Mouse (Mus musculus) limb, embryonic 13.5 days (tissue): ENCODE data around the gene Ell. TPM values are rescaled to one million over a fixed set of nuclear protein-coding genes. Genes with fewer than 3 reads are reported as not detected.
A peak's percentile ranks its signal among the peaks of the same experiment; 100 is the strongest.

Experiments used
- ATAC-seq: fragments of 200-750 bp; cut with Nextera tagmentation; 2 replicates; pipeline ENCODE4 v1.8.0; 2017; ENCODE audit warnings: low read depth, moderate number of reproducible peaks, moderate TSS enrichment; ENCODE audit not compliant: low FRiP score
- H3K27ac ChIP-seq: fragments of 300-500 bp; sonication (generic); 2 replicates; pipeline ENCODE4 v1.5.1; 2015; ENCODE audit warnings: inconsistent platforms, mild to moderate bottlenecking, moderate library complexity
- H3K27me3 ChIP-seq: fragments of 300-500 bp; sonication (generic); 2 replicates; pipeline ENCODE4 v1.6.1; 2015; ENCODE audit warnings: mild to moderate bottlenecking, inconsistent platforms
- H3K36me3 ChIP-seq: fragments of 300-500 bp; sonication (generic); 2 replicates; pipeline ENCODE4 v1.6.1; 2015; ENCODE audit warnings: inconsistent platforms, mild to moderate bottlenecking, moderate library complexity
- H3K4me1 ChIP-seq: fragments of 300-500 bp; sonication (generic); 2 replicates; pipeline ENCODE4 v1.6.1; 2015; ENCODE audit warnings: inconsistent platforms
- H3K4me2 ChIP-seq: fragments of 300-500 bp; sonication (generic); replicated peaks from 2 replicates; pipeline ENCODE4 v1.6.1; 2015; ENCODE audit warnings: inconsistent platforms, mild to moderate bottlenecking, moderate library complexity
- H3K4me3 ChIP-seq: fragments of 300-500 bp; sonication (generic); 2 replicates; pipeline ENCODE4 v1.5.1; 2015; ENCODE audit warnings: moderate library complexity, mild to moderate bottlenecking, inconsistent platforms
- H3K9ac ChIP-seq: fragments of 300-500 bp; sonication (generic); 2 replicates; pipeline ENCODE4 v1.6.1; 2015; ENCODE audit warnings: mild to moderate bottlenecking, inconsistent platforms
- H3K9me3 ChIP-seq: fragments of 300-500 bp; sonication (generic); 2 replicates; pipeline ENCODE4 v1.6.1; 2016; ENCODE audit warnings: inconsistent platforms
- WGBS: fragments of 180-500 bp; shearing (Covaris S2); methylation state at CpG from one replicate; pipeline ENCODE4 v1.1.7; 2015; 5-methylcytosine and 5-hydroxymethylcytosine counted together
- polyA plus RNA-seq: library from polyadenylated mRNA; unstranded; fragments of >200 nt; fragmentation: Nextera tagmentation; extraction: Ambion mirVana; gene quantifications from 2 replicates; pipeline ENCODE4 v1.2.1, GENCODE M21; 2015

Ell gene
- polyA plus RNA-seq = 20.9 and 21.4 TPM in 2 replicates

DNA sequence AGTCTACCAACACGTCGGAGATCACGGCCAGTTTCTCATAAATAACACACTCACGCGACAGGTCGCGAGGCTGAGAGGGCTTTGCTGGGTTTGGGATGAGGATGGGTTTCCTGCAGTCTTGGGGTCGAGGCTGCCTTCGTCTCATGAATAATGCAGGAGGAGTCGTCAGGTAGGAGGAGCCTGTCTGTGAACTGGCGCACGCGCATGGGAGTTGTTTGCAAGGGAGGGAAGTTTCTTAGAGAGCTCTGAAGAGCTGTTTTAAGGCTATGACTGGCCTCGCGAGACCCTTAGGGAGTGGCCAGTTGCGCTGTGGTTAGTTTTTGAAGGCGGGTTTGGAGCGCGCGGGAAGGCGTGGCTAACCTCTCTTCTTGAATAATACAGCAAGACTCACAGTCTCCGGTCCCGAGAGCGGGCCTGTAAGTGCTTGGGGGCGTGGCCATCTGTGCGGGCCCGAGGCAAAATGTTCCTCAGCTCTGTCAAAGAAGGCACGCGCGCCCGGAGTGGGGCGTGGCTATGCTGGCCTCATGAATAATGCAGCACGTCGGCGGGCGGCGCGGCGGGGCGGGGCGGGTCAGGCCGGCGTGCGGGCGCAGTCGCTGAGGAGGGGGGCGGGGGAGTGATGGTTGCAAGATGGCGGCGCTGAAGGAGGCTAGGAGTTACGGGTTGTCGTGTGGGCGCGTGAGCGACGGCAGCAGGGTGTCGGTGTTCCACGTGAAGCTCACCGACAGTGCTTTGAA, at the start of gene Ell:
Gene Ell, plus strand, starts transcription at position 381 of the 737 bp plus-strand sequence.
- Histone ChIP-seq H3K4me2 (peak within 1 kb of the TSS; percentile 95), H3K27ac (peak within 1 kb of the TSS; percentile 89), H3K27me3 (no peaks in the 10 kb centered on the region), H3K9ac (peak within 1 kb of the TSS; percentile 79), H3K36me3 (peaks cover 34% of the 10 kb centered on the region), H3K4me1 (peaks cover 27% of the 10 kb centered on the region), H3K4me3 (peak within 1 kb of the TSS; percentile 63), H3K9me3 (no peaks in the 10 kb centered on the region)
- under 1% methylated on average over 57 of the region's 58 CpGs for WGBS
- ATAC-seq = peak; percentile 92

DNA sequence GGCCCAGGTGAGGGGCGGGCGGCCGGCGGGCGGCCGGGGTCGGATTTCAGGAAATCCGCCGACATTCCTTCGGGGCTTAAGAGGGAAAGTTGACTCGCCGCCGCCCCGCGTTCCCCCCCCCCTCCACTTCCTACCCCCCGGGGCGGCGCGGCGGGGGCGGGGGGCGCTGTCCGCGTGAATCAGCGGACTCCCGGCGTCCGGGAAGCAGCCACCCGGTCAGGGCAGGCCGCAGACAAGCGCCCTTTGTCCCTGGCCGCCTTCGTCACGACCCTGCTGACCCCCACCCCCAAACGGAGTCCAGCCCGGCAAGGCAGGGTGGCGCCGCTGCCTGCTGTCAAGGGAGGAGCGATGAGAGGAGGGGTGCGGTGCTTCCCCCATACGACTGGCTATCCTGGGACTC, 49.7 kb upstream of the Ell start:
- Histone ChIP-seq H3K9ac (peak overlapping the region; percentile 54), H3K4me2 (peak overlapping the region; percentile 90), H3K4me3 (peak overlapping the region; percentile 37), H3K27ac (no peak overlapping the region), H3K9me3 (no peaks in the 10 kb centered on the region), H3K36me3 (no peaks in the 10 kb centered on the region), H3K4me1 (peaks cover 80% of the 10 kb centered on the region), H3K27me3 (peaks cover 92% of the 10 kb centered on the region)
- no peak for ATAC-seq
- 2% methylated on average over 31 of the region's 41 CpGs for WGBS

GRCm38 (mm10) chr8:70490061-70490879, 49.0 kb upstream of the Ell start:
- H3K9ac ChIP-seq = 0 out of 2 replicates have a peak overlapping the region, but pooled peaks have one; percentile 25
- H3K36me3 ChIP-seq = no peaks in the 10 kb centered on the region
- peaks cover 93% of the 10 kb centered on the region for H3K27me3 ChIP-seq
- H3K4me1 ChIP-seq = peaks cover 87% of the 10 kb centered on the region
- peak overlapping the region; percentile 90 for H3K4me2 ChIP-seq
- peak overlapping the region; percentile 55 for H3K27ac ChIP-seq
- 11% methylated on average over 10 of the region's 10 CpGs for WGBS
- peak overlapping the region; percentile 63 for H3K4me3 ChIP-seq
- ATAC-seq = no peak
- H3K9me3 ChIP-seq = no peaks in the 10 kb centered on the region

DNA sequence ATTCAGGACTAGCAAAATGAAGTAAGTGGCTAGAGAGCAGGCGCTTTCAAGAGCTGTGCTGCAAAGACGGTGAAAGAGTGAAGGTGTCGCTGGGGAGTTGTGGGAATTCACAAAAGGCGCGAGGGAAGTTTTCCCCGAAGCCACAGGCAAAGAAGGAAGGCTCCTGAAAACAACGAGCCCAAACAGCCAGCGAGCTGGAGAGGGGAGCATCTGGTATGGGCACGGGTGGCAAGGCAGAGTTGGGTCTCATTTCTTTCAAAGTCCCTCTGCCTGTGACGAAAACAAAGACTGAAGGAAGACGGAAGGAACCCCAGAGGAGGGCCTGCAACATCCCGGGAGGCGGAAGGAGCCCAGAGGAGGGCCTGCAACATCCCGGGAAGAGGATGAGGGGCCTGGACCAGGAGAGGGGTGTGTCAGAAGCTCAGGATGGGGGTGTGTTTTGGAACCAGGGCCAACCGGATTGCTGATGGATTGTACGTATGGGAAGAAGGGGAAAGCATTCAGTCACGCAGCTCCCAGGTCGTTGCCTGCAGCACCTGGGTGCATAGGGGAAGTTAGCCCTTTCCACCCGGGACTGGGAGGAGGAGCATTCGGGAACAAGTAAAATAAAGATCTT, 48.3 kb upstream of the Ell start:
- 5% methylated on average over 20 of the region's 20 CpGs for WGBS
- no peaks in the 10 kb centered on the region for H3K36me3 ChIP-seq
- H3K27me3 ChIP-seq = peaks cover 97% of the 10 kb centered on the region
- peak overlapping the region; percentile 90 for H3K4me2 ChIP-seq
- H3K27ac ChIP-seq = peak overlapping the region; percentile 55; the same call in 1 of the 2 replicates
- no peaks in the 10 kb centered on the region for H3K9me3 ChIP-seq
- no peak for ATAC-seq
- H3K9ac ChIP-seq = 0 out of 2 replicates have a peak overlapping the region, but pooled peaks have one; percentile 25
- H3K4me1 ChIP-seq = peaks cover 94% of the 10 kb centered on the region
- peak overlapping the region; percentile 63 for H3K4me3 ChIP-seq

GRCm38 (mm10) chr8:70492664-70493640, 46.3 kb upstream of the Ell start, which contains the start of gene Crlf1:
Gene Crlf1, plus strand, starts transcription at chr8:70493158.
- Histone ChIP-seq H3K27me3 (peaks cover 93% of the 10 kb centered on the region), H3K9ac (peak within 1 kb of the TSS; percentile 72), H3K4me1 (peaks cover 81% of the 10 kb centered on the region), H3K36me3 (no peaks in the 10 kb centered on the region), H3K9me3 (no peaks in the 10 kb centered on the region), H3K4me2 (peak within 1 kb of the TSS; percentile 90), H3K4me3 (peak within 1 kb of the TSS; percentile 63), H3K27ac (peak within 1 kb of the TSS; percentile 59)
- under 1% methylated on average over 58 of the region's 93 CpGs for WGBS
- no peak for ATAC-seq

GRCm38 (mm10) chr8:70493692-70494415, 45.4 kb upstream of the Ell start:
- WGBS = under 1% methylated on average over 46 of the region's 47 CpGs

GRCm38 (mm10) chr8:70494416-70494945, 44.8 kb upstream of the Ell start:
- Histone ChIP-seq H3K27me3 (peaks cover 90% of the 10 kb centered on the region), H3K4me1 (peaks cover 76% of the 10 kb centered on the region), H3K36me3 (no peaks in the 10 kb centered on the region), H3K9ac (peak overlapping the region; percentile 72), H3K27ac (peak overlapping the region; percentile 59; the same call in 1 of the 2 replicates), H3K4me3 (peak overlapping the region; percentile 63), H3K4me2 (peak overlapping the region; percentile 90), H3K9me3 (no peaks in the 10 kb centered on the region)
- no peak for ATAC-seq
- WGBS = 1% methylated on average over 22 of the region's 28 CpGs

More at GRCm38 (mm10) chr8:70493692-70494415, 45.4 kb upstream of the Ell start:
- peak overlapping the region; percentile 63 for H3K4me3 ChIP-seq
- peak overlapping the region; percentile 90 for H3K4me2 ChIP-seq
- no peaks in the 10 kb centered on the region for H3K36me3 ChIP-seq
- H3K4me1 ChIP-seq = peaks cover 76% of the 10 kb centered on the region
- H3K9ac ChIP-seq = peak overlapping the region; percentile 72
- 0 out of 2 replicates have a peak, but pooled peaks have one; percentile 7 for ATAC-seq
- H3K27ac ChIP-seq = peak overlapping the region; percentile 59
- peaks cover 90% of the 10 kb centered on the region for H3K27me3 ChIP-seq
- no peaks in the 10 kb centered on the region for H3K9me3 ChIP-seq

- ATAC-seq = no peak
- H3K27me3 ChIP-seq = peaks cover 90% of the 10 kb centered on the region
Measured at GRCm38 (mm10) chr8:70495001-70495770, 44.1 kb upstream of the Ell start.

DNA sequence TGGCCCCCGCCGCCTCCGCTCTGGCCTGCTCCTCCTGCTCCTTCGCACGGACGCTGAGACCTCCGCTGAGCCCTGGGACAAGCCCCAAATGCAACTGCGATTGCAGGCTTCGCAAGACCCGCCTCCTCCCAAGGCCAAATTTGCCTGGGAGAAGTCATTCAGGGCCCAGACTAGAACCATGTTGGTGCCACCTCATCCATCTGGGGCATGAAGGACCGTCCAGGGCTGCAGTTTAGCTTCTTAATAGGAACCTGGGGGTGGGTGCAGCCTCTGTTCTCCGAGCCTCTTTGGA, 43.5 kb upstream of the Ell start:
- H3K4me3 ChIP-seq = peak overlapping the region; percentile 63
- WGBS = 11% methylated on average over 12 of the region's 12 CpGs
- no peaks in the 10 kb centered on the region for H3K9me3 ChIP-seq
- ATAC-seq = no peak
- H3K9ac ChIP-seq = peak overlapping the region; percentile 72
- H3K4me2 ChIP-seq = peak overlapping the region; percentile 90
- H3K27me3 ChIP-seq = peaks cover 90% of the 10 kb centered on the region
- peak overlapping the region; percentile 59 for H3K27ac ChIP-seq
- peaks cover 71% of the 10 kb centered on the region for H3K4me1 ChIP-seq
- no peaks in the 10 kb centered on the region for H3K36me3 ChIP-seq

More at GRCm38 (mm10) chr8:70495001-70495770, 44.1 kb upstream of the Ell start:
- peak overlapping the region; percentile 90 for H3K4me2 ChIP-seq
- peak overlapping the region; percentile 59 for H3K27ac ChIP-seq
- peak overlapping the region; percentile 72 for H3K9ac ChIP-seq
- peak overlapping the region; percentile 63 for H3K4me3 ChIP-seq
- WGBS = 4% methylated on average over 21 of the region's 21 CpGs
- no peaks in the 10 kb centered on the region for H3K36me3 ChIP-seq
- no peaks in the 10 kb centered on the region for H3K9me3 ChIP-seq
- H3K4me1 ChIP-seq = peaks cover 74% of the 10 kb centered on the region
